In the genomic region with DNA sequence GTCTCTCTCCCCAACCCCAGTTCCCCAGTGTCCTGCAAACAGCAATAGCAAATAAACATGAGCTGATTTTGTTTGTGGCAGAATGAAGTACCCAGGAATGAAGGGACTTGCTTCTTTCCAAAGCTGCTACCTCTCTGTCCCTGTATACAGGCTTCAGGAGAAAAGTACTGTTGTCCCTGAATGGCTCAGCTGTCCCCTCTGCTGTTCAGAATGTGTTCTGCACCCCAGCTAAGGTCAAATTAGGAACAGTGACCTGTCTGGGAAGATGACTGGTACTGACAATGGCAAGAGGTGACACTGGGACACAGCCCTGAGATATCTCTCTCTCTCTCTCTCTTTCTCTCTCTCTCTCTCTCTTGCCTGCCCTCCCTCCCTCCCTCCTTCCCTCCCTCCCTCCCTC, we compare ENCODE assay signal across 15 mouse cellular contexts. TPM values are rescaled to one million over a fixed set of nuclear protein-coding genes. Genes with fewer than 3 reads are reported as not detected.
DNase-seq lines count a peak whose midpoint lies in the region; TF ChIP-seq lines count a peak whose summit lies in the region.
"Had no signal": no experiment of that assay in that cellular context is flagged by ENCODE, and none has a peak within 500 bp of the region (broad histone marks: within the 10 kb centered on the region; RNA-seq: fewer than 3 reads in every experiment).

No protein-coding gene starts in this region.

- DNase-seq in cerebellum, adult 2 months = no peak
- no peak for DNase-seq in cerebellum, postnatal 36 days
- DNase-seq in kidney, postnatal 10 days = peak; percentile 14
- DNase-seq in kidney, adult 8-10 months = no peak
- DNase-seq in 416B (ENCODE audit: low read depth) = peak; percentile 26
- peak; percentile 29 for DNase-seq in R1 (ENCODE audit: low read depth, low spot score)
- DNase-seq in urinary bladder, postnatal 14 days (ENCODE audit: low spot score) = no peak
- no peak for DNase-seq in limb, embryonic 10.5 days (ENCODE audit: low spot score)
- DNase-seq: gastrocnemius, postnatal 14 days; right cerebral cortex, postnatal 4 days; thymus, postnatal 36 days had no signal

- no peaks in the 10 kb centered on the region for H3K4me1 ChIP-seq in cerebellum, adult 2 months (ENCODE audit: control insufficient read depth, insufficient read depth, low read length)
- no peaks in the 10 kb centered on the region for H3K4me1 ChIP-seq in limb, embryonic 10.5 days
- H3K4me1 ChIP-seq: hindbrain, embryonic 13.5 days had no signal

- TF ChIP-seq POLR2A in cerebellum, adult 2 months (IDR thresholded peaks at IDR 0.05; ENCODE audit: borderline replicate concordance, insufficient read depth, low read length) = no peak

- H3K9me3 ChIP-seq in limb, embryonic 10.5 days (replicated peaks) = no peaks in the 10 kb centered on the region
- H3K9me3 ChIP-seq: hindbrain, embryonic 13.5 days had no signal

- no peaks in the 10 kb centered on the region for H3K36me3 ChIP-seq in limb, embryonic 10.5 days
- H3K36me3 ChIP-seq: hindbrain, embryonic 13.5 days had no signal

- no peaks in the 10 kb centered on the region for H3K27me3 ChIP-seq in cerebellum, adult 2 months (ENCODE audit: control insufficient read depth, insufficient read depth, low read length)
- no peaks in the 10 kb centered on the region for H3K27me3 ChIP-seq in limb, embryonic 10.5 days (ENCODE audit: low read depth, poor library complexity, severe bottlenecking)

- no peak overlapping the region for H3K27ac ChIP-seq in cerebellum, adult 2 months (ENCODE audit: insufficient read depth, low read length)
- no peak overlapping the region for H3K27ac ChIP-seq in limb, embryonic 10.5 days
- H3K27ac ChIP-seq: hindbrain, embryonic 13.5 days; macrophage had no signal

- 0 out of 2 replicates have a peak, but pooled peaks have one; percentile 3 for TF ChIP-seq CTCF in cerebellum, adult 2 months (IDR thresholded peaks at IDR 0.05; ENCODE audit: borderline replicate concordance, insufficient read depth, low read depth, low read length)

- H3K4me3 ChIP-seq in cerebellum, adult 2 months (replicated peaks; ENCODE audit: insufficient read depth, low read depth, low read length) = no peak overlapping the region
- no peak overlapping the region for H3K4me3 ChIP-seq in limb, embryonic 10.5 days
- H3K4me3 ChIP-seq: hindbrain, embryonic 13.5 days had no signal

RNA-seq across cellular contexts. Expression of a gene that starts 56.6 kb away (rescaled TPM):
- polyA plus RNA-seq in cerebellum, adult 2 months (2012; rRNA removed) = not detected in 2 replicates
- not detected in 2 replicates for polyA plus RNA-seq in limb, embryonic 10.5 days (2016; fragmentation: Nextera tagmentation; extraction: Ambion mirVana)
- polyA plus RNA-seq: heart, embryonic 14.5 days; hindbrain, embryonic 13.5 days; liver, adult 2 months; macrophage had no signal

Comparison
In these comparisons a context has a peak if more than half of its experiments do, and no peak if none do; other contexts are left out.
1. DNase-seq: peak in kidney, postnatal 10 days (single experiment), 416B (single experiment) and R1 (single experiment); none in cerebellum, adult 2 months (0 of 2), cerebellum, postnatal 36 days (0 of 2), kidney, adult 8-10 months (0 of 2), urinary bladder, postnatal 14 days (single experiment) and limb, embryonic 10.5 days (single experiment).